Mouse (Mus musculus): ENCODE results near the gene Serpina5. TPM values are rescaled to one million over a fixed set of nuclear protein-coding genes. Genes with fewer than 3 reads are reported as not detected.
"Not testable (repeated sequence)": the region's sequence is repeated elsewhere in the genome, so short reads cannot be mapped to it uniquely, and the experiment has no call there.

The Serpina5 gene
- total RNA-seq (2015; ENCODE audit: low replicate concordance) (not detected in 2 replicates), total RNA-seq (2017; ENCODE audit: low replicate concordance) (not detected in 2 replicates)

GRCm38 (mm10) chr12:104100768-104101167 lies at the start of gene Serpina5:
Gene Serpina5, plus strand, starts transcription at chr12:104101113.
- no peak for ATAC-seq (replicated peaks; ENCODE audit: low FRiP score, poor library complexity, severe bottlenecking)

GRCm38 (mm10) chr12:104053995-104054394 lies 46.9 kb upstream of the Serpina5 start:
- no peak for ATAC-seq (replicated peaks; ENCODE audit: low FRiP score, poor library complexity, severe bottlenecking)

DNA sequence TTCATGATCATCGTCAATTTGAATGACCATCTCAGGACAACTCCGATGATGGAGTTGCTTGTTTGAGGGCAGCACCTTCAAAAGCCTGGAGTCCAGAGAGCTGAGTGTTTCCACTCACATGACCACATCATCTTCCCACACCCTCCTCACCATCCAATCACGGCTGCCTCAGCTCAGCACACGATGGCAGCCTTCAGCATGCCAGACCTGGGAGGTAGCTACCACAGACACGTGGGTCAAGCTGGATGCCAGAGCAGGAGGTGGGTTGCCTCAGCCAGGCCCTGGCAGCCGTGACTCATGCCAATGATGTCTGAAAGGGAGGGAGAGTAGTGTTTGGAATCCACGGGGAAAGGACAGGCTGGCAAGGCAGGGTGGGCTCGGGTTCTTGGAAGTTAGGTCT lies 45.2 kb upstream of the Serpina5 start:
- ATAC-seq (replicated peaks; ENCODE audit: low FRiP score, poor library complexity, severe bottlenecking) = no peak

DNA sequence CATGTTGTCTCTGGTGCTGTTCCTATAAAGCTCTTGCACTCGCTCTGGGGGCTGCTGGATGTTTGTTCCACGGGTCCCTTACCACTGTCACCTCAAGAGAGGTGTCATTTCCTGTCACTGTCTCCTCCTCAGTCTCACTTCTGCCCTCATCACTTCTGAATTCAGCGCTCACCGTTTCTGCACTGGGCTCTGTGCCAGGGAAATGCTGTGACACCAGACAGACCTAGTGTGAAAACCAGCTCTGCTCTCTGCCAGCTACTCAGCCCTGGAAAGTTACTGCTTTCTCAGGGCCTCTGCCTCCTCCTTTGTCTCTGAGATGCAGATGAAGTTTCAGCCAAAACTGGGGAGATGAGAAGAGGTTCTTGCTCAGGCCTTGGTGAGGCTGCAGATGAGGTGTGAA lies 43.9 kb upstream of the Serpina5 start:
- no peak for ATAC-seq (replicated peaks; ENCODE audit: low FRiP score, poor library complexity, severe bottlenecking)

- no peak for ATAC-seq (replicated peaks; ENCODE audit: low FRiP score, poor library complexity, severe bottlenecking)
These were observed 43.4 kb upstream of the Serpina5 start for GRCm38 (mm10) chr12:104057531-104057930.

DNA sequence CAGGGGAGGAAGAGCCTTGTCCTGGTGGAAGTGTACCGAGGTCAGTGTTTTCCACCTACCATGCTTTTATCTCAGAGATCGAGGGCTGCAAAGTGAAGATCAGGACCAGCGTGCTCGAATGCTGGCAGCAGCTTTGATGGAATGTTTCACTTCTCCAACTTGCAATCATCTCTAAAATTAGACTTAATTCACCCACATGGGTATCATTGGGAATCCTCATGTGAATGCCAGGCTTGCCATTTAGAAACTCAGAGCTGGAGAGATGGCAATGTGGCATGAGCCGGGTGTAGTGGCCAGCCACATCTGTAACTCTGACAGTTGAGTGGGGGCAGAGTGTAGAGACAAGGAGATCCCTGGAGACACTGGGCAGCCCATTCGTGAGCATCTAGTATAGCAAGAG lies 40.8 kb upstream of the Serpina5 start:
- no peak for ATAC-seq (replicated peaks; ENCODE audit: low FRiP score, poor library complexity, severe bottlenecking)

GRCm38 (mm10) chr12:104061862-104062261 lies 39.1 kb upstream of the Serpina5 start:
- ATAC-seq (replicated peaks; ENCODE audit: low FRiP score, poor library complexity, severe bottlenecking) = no peak

DNA sequence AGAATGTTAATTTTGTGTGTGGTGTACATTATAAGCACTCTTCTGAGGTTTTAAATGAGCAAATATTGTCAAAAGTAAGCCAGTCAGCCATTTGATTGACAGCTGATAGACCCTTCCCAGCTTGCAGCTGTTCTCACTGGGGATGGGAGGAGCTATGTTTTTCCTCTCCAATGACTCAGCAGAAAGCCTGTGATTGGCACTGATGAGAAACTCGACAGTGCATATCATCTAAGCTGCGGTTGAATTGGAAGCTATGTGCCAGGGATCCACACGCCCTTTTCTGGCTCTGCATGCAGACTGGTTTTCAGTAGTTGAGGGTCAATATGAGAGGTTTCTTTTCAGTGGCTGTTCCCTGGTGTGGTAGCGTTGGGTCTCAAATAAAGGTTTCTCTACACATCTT lies 36.4 kb upstream of the Serpina5 start:
- ATAC-seq (replicated peaks; ENCODE audit: low FRiP score, poor library complexity, severe bottlenecking) = no peak

DNA sequence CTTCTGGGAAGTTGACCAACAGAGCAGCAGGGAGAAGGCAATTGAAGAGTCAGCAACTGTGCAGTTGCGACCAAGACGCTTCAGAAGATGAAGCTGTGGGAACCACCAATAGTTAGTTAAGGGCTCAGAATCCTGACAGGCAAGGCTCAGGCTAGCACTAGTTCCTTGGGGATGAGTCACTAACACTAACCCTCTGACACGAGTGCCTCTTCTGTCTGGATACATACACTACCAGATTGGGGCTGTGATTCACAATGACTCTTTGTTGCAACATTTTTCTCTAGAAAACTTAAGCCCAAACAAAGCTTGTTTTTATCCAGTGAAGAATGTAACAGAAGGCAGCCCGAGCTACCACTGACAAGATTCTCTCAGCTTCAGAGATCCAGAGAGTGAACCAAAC lies 35.9 kb upstream of the Serpina5 start:
- no peak for ATAC-seq (replicated peaks; ENCODE audit: low FRiP score, poor library complexity, severe bottlenecking)

DNA sequence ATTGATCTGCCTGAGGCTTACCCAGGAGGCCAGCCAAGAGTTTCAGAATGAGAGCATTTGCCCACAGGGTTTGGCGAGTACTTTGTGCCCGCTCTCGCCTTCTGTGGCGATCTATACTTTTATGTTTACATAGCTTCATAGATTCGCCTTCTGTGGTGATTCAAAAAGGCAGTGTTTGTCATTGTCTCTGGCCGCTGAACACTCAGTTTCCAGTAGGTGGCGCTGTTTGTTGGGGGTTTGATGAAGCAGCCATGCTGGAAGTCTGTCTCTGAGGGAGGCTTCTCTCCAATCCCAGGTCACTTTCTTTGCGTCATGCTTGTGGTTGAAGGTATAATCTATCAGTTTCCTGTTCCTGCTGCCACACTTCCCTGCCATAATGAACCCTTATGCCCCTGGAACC lies 34.7 kb upstream of the Serpina5 start:
- ATAC-seq (replicated peaks; ENCODE audit: low FRiP score, poor library complexity, severe bottlenecking) = no peak

DNA sequence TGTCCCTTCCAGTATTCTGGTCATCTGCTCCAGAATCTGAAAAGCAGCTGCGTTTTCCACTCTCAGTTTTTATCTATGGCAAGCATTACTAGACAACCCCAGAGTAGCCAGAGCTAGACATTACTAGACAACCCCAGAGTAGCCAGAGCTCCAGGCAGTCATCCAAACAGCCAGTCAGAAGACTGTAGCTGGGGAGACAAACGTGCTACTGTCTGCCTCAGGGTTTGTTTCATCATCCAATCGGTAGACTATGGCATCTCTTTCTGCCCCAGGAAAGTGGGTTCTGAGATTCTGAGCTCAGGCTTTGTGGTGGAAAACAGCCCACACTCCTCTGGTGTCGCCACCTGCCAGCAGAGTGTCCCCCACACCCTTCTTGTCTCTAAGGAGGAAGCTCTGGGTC lies 33.4 kb upstream of the Serpina5 start:
- no peak for ATAC-seq (replicated peaks; ENCODE audit: low FRiP score, poor library complexity, severe bottlenecking)

GRCm38 (mm10) chr12:104069620-104070019 lies 31.3 kb upstream of the Serpina5 start:
- ATAC-seq (replicated peaks; ENCODE audit: low FRiP score, poor library complexity, severe bottlenecking) = no peak

DNA sequence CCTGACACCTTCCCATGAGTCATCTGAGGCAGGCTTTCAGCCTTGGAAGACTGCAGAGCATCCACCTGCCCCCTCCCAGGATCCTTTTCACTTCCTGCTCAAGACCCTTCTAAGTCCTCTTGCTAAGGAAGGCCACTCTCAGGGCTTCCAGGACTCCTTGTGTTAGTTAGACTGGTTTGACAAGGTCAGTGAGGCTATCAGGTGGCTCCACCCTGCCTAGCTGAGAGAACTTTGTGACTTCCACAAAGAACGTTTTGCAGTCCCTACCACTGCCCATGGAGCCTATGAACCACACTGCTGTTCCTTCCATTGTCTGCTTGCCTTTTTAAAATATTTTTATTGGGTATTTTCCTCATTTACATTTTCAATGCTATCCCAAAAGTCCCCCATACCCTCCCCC lies 29.2 kb upstream of the Serpina5 start:
- ATAC-seq (replicated peaks; ENCODE audit: low FRiP score, poor library complexity, severe bottlenecking) = no peak

DNA sequence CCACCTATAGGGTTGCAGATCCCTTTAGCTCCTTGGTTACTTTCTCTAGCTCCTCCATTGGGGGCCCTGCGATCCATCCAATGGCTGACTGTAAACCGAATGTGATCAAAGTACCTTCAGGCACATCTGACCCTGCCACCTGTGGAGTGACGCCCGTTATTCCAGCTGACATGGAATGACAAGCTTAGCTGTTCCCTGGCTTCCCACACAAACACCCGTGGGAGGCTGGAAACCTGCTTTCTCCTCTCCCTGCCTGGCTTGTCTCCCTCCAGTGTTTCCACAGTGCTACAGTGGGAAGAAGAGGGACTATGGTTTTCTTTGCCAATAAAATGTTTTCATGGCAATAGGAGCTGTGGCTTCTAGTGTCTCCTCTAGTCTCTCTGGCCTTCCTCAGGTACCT lies 28.6 kb upstream of the Serpina5 start:
- ATAC-seq (replicated peaks; ENCODE audit: low FRiP score, poor library complexity, severe bottlenecking) = no peak

DNA sequence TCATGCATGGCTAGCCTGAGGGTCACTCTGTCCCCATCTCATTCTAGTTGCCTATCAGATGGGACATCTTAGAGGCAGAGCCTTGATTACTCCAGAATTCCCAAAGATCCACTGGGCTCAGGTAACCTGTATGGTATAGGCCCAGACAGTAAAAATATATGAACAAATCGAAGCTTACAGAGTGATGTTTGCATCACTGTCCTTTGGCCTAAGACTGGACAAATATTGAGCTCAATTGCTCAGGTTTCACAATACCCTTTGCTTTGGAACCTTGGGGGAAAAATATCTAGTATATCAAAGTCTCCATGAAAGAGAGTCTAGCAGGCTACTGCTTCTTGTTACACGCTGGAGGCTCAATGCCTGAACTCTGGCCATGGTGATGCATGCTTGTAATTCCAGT lies 10.8 kb upstream of the Serpina5 start:
- ATAC-seq (replicated peaks; ENCODE audit: low FRiP score, poor library complexity, severe bottlenecking) = no peak

DNA sequence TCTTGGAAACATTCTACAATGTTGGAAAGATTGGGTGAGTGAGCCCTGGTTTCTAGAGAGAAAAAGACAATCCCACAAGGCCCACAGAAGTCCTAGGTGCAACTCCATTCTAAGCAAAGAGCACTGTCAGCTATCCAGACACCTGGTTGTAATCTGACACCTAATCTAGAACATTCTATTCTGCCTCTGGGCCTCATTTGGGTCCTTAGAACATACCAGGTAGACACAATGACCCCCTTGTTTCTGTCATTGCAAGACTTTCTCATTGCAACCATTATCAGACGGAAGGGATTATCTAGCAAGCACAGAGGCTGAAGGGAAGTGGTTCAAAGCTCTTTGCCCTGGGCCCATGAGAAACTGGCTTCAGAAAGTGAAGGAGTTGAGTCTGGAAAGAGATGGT lies 9.6 kb upstream of the Serpina5 start:
- ATAC-seq (replicated peaks; ENCODE audit: low FRiP score, poor library complexity, severe bottlenecking) = no peak

DNA sequence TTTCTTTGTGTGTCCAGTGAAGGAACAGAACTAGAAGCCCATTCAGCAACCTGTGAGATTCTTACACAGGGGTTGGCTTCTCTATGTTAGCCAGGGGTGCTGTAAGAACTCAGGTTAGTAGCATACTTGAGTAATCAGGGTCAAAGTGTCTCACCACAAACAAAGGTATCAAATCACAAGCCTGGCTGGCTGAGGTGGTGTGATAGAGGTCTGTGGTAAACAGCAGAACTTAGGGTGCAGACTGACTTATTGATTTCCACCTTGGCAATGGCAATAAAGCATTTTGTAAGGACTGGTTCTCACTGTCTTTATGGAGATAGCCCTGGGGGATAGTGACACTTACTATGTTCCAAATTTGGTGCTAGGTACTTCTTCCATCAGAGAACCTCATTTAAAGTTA lies 4.9 kb downstream of the Serpina5 start:
- no peak for ATAC-seq (replicated peaks; ENCODE audit: low FRiP score, poor library complexity, severe bottlenecking)

GRCm38 (mm10) chr12:104106919-104107318 lies 6.0 kb downstream of the Serpina5 start:
- ATAC-seq (replicated peaks; ENCODE audit: low FRiP score, poor library complexity, severe bottlenecking) = no peak

GRCm38 (mm10) chr12:104108507-104108906 lies 7.6 kb downstream of the Serpina5 start:
- no peak for ATAC-seq (replicated peaks; ENCODE audit: low FRiP score, poor library complexity, severe bottlenecking)

- not testable (repeated sequence) for ATAC-seq (replicated peaks; ENCODE audit: low FRiP score, poor library complexity, severe bottlenecking)
These were observed 11.4 kb downstream of the Serpina5 start, which contains the start of gene Serpina3a for GRCm38 (mm10) chr12:104112333-104112732. Gene Serpina3a, plus strand, starts transcription at chr12:104112724.

DNA sequence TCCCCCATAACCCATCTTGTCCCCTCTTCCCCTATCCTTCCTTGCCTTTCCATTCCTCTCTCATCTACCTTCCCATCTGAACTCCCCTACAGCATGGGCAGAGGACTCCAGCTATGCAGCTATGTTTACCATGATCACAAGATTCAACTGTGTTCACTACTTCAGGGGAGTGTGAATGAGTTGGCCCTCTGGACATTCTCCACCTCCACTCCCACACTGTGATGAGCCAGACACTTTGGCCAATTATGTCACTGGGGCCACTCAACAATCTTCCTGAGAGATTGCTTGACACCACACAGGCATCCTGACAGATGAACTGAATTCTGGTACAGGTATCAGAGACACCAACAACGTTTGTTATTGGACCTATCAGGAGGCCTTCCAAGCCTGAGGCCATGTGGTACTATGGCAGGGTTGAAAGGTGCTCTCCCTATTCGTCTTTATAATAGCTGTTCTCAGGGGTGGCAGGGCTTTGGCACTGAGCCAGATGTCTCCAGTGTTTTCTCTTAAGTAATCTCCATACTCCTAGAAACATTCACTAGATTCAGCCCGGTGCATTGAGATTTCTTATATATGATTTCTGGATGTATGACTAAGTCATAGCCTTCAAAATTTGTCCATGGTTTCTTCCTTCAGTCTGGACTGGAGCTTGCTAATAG lies 14.1 kb downstream of the Serpina5 start:
- ATAC-seq (replicated peaks; ENCODE audit: low FRiP score, poor library complexity, severe bottlenecking) = no peak

DNA sequence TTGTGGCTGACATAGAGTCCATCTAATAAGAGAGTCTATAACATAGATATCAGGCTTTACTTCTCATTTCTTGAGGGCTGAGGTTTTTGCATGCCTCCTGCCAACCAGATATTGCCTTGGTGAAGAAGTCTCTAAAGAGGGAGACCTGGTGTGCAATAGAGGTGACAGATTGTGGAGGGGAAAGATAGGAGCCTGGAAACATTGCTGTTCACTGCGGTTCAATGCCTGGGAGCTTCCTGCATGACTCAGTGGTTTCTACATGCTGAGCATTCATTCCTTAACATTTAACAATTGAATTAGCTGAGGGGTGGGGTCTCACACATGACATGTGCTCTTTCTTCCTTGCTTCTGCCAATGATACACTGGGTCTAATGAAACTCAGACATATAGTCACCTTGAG lies 22.2 kb downstream of the Serpina5 start:
- ATAC-seq (replicated peaks; ENCODE audit: low FRiP score, poor library complexity, severe bottlenecking) = no peak

Measured in erythroid progenitor cell, adult 5-6 weeks (primary cell).